Mouse (Mus musculus): ENCODE data around the gene Ier2. TPM values are rescaled to one million over a fixed set of nuclear protein-coding genes. Genes with fewer than 3 reads are reported as not detected.
A peak's percentile ranks its signal among the peaks of the same experiment; 100 is the strongest.
"Not testable (repeated sequence)": the region's sequence is repeated elsewhere in the genome, so short reads cannot be mapped to it uniquely, and the experiment has no call there.

Gene Ier2
- polyA plus RNA-seq, 1 experiment from 2014 or later: 52.3 TPM

DNA sequence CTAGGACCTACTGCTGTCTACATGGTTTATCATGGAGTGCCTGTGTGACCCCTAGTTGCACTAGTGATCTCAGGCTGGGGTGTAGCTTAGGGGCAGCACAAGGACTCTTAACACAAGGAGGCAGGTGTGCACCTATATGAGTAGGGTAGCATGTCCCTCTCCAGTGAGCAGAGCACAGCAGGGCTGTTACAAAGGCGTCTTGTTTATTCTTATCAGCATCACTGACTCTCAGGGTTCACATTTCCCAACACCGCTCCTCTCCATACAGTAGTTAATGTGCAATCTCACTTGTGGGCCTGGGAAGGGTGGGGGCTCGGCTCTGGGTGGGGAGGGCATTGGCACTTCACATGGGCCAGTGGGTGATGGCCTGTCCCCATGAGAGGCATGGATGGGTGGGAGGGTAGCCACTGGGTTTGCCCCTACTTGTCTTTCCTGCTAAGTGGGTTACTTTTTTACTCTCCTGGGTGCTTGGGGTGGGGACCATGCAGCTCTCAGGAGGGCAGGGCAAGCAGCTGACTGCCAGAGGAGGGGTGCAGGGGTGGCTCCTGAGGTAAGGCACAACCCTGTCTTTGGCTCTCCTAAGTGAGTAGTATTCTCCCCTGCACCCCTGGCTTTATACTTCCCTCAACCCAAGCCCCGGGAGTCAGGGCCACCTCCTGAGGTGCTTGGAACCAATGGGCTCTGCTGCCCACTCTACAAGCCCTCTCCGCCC is 7.8 kb upstream of the Ier2 start:
- H3K9me3 ChIP-seq (replicated peaks; ENCODE audit: control insufficient read depth, low read length); H3K9ac ChIP-seq (ENCODE audit: low read depth, low read length); ATAC-seq (replicated peaks; ENCODE audit: insufficient number of reproducible peaks, low FRiP score, low TSS enrichment); H3K4me1 ChIP-seq (ENCODE audit: control insufficient read depth, insufficient read depth, low read length); H3K4me2 ChIP-seq; H3K27ac ChIP-seq (ENCODE audit: low read depth, low read length); H3K27me3 ChIP-seq (ENCODE audit: control insufficient read depth, insufficient read depth, low read length); H3K4me3 ChIP-seq (ENCODE audit: low read depth, low read length): not testable (repeated sequence)
- H3K36me3 ChIP-seq (ENCODE audit: control insufficient read depth, insufficient read depth, low read length): peaks cover 18% of the 10 kb centered on the region
- 74% methylated on average over 5 of the region's 5 CpGs for WGBS (ENCODE audit: insufficient replicate concordance)

DNA sequence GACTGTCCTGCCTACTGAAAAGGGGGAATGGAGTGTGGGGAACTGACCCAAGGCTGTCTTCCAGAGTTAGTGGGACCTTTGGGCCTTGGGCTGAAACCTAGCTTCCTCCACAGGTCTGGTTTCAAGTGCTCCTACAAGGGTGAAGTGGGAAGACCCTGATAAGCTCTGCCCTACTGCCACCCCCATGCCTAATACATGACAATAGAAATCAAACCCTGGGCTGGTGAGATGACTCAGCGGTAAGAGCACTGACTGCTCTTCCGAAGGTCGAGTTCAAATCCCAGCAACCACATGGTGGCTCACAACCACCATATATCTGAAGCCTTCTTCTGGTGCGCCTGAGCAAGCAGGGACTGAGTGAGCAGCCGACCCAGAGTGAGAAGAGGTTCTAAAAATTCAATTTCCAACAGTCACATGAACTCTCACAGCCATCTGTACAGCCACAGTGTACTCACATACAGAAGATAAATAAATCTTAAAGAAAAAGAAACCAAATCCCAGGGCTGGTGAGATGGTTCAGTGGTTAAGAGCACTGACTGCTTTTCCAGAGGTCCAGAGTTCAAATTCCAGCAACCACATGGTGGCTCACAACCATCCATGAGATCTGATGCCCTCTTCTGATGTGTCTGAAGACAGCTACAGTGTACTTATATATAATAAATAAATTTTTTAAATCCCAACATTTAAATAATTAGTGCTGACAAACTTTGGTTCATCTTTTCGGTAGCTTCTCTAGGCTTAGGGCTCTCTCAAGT is 6.3 kb upstream of the Ier2 start:
- Histone ChIP-seq H3K9ac (ENCODE audit: low read depth, low read length) (no peak overlapping the region), H3K9me3 (replicated peaks; ENCODE audit: control insufficient read depth, low read length) (no peaks in the 10 kb centered on the region), H3K27me3 (ENCODE audit: control insufficient read depth, insufficient read depth, low read length) (no peaks in the 10 kb centered on the region), H3K4me3 (ENCODE audit: low read depth, low read length) (no peak overlapping the region), H3K27ac (ENCODE audit: low read depth, low read length) (no peak overlapping the region), H3K4me2 (no peak overlapping the region), H3K4me1 (ENCODE audit: control insufficient read depth, insufficient read depth, low read length) (peaks cover 7% of the 10 kb centered on the region), H3K36me3 (ENCODE audit: control insufficient read depth, insufficient read depth, low read length) (peaks cover 8% of the 10 kb centered on the region)
- WGBS (ENCODE audit: insufficient replicate concordance): 76% methylated on average over 6 of the region's 6 CpGs
- ATAC-seq (replicated peaks; ENCODE audit: insufficient number of reproducible peaks, low FRiP score, low TSS enrichment): no peak

DNA sequence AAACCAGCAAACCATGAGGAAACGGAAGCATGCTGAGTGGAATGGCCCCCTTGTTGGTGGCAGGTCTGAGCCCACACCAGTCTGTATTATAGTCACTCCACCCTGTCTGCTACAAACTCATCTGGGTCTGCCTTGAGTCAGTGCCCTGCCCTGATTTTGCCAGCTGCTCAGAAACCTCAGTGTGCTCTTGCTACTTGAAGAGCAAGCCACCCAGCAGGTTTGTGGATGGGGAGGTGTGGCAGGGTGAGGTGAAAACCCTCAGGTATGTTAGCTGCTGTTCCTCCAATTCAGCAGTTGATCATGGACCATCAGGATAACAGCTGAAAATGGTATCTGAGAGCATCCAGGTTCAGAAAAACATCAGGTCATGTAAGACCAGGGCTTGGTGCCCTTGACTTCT is 5.4 kb upstream of the Ier2 start:
- Histone ChIP-seq H3K27me3 (ENCODE audit: control insufficient read depth, insufficient read depth, low read length) (no peaks in the 10 kb centered on the region), H3K9ac (ENCODE audit: low read depth, low read length) (no peak overlapping the region), H3K4me2 (no peak overlapping the region), H3K9me3 (replicated peaks; ENCODE audit: control insufficient read depth, low read length) (no peaks in the 10 kb centered on the region), H3K36me3 (ENCODE audit: control insufficient read depth, insufficient read depth, low read length) (peaks cover 8% of the 10 kb centered on the region), H3K4me3 (ENCODE audit: low read depth, low read length) (no peak overlapping the region), H3K4me1 (ENCODE audit: control insufficient read depth, insufficient read depth, low read length) (peaks cover 12% of the 10 kb centered on the region), H3K27ac (ENCODE audit: low read depth, low read length) (no peak overlapping the region)
- WGBS (ENCODE audit: insufficient replicate concordance): 71% methylated on average over 1 of the region's 1 CpGs
- no peak for ATAC-seq (replicated peaks; ENCODE audit: insufficient number of reproducible peaks, low FRiP score, low TSS enrichment)

DNA sequence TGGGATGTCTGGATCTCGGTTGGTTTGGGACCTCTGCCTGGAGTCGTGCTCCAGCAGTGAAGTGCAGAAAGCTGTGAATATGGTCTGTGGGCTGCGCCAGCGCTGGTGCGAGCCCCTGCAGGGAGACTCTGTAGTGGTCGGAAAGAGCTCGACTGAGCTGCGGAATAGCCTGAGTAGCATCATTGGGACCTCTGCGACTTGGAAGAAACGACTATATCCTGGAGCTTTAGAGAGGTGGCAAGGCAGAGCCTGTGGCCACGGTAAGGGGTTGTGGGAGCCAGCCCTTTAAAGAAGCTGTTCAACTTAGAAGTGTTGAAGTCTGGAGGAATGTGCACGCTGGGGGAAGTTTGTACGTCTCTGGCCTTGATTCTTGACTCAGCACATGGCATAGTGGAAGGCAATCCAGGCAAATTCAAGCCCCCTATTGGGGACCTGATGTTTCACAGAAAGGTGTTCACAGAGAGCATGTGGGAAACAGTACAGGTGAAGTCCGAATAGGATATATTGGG is 2.8 kb upstream of the Ier2 start:
- H3K36me3 ChIP-seq (ENCODE audit: control insufficient read depth, insufficient read depth, low read length): peaks cover 3% of the 10 kb centered on the region; the same call in 1 of the 2 replicates
- H3K9ac ChIP-seq (ENCODE audit: low read depth, low read length): peak overlapping the region; percentile 89
- peak overlapping the region; percentile 96 for H3K27ac ChIP-seq (ENCODE audit: low read depth, low read length)
- H3K4me1 ChIP-seq (ENCODE audit: control insufficient read depth, insufficient read depth, low read length): peaks cover 17% of the 10 kb centered on the region
- WGBS (ENCODE audit: insufficient replicate concordance): 3% methylated on average over 14 of the region's 14 CpGs
- no peak for ATAC-seq (replicated peaks; ENCODE audit: insufficient number of reproducible peaks, low FRiP score, low TSS enrichment)
- peak overlapping the region; percentile 95 for H3K4me3 ChIP-seq (ENCODE audit: low read depth, low read length)
- no peaks in the 10 kb centered on the region for H3K27me3 ChIP-seq (ENCODE audit: control insufficient read depth, insufficient read depth, low read length)
- H3K9me3 ChIP-seq (replicated peaks; ENCODE audit: control insufficient read depth, low read length): no peaks in the 10 kb centered on the region
- peak overlapping the region; percentile 93 for H3K4me2 ChIP-seq

DNA sequence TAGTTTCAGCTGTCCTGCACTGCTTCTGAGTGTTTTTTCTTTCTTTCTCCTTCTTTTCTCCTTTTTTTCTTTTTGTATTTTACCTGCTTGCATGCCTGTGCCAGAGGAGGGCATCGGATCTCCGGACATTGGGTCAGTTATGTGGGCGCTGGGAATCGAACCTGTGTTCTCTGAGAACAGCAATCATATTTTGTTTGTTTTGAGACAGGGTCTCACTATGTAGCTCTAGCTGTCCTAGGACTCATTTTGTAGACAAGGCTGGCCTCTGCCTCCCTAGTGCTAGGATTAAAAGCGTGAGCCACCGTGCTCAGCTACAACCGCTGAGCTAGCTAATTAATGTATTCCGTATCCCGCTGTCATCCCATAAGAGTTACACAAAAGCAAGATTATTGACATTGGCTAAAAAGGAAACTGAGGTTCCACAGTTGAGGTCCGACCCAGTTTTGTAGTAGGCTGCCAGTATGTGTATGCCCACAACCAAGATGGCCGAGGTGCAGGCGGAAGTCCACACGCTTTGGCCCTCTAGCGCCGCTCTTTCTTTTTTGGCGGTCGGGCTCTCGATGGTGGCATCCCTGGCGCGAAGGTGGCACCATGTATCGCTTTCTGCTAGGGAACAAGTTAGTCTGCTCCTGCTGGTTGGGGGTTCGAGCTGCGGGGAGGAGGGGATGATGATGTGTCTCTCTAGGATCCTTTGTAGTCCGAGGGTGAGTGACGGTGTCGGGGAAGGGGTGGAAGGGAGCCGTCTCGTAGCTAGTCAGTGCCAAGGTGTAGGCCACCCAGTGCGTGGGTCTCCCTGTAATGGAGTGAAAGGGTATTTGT is 2.1 kb upstream of the Ier2 start:
- no peak for ATAC-seq (replicated peaks; ENCODE audit: insufficient number of reproducible peaks, low FRiP score, low TSS enrichment)
- Histone ChIP-seq H3K9me3 (replicated peaks; ENCODE audit: control insufficient read depth, low read length) (no peaks in the 10 kb centered on the region), H3K4me3 (ENCODE audit: low read depth, low read length) (peak overlapping the region; percentile 95), H3K4me2 (peak overlapping the region; percentile 93), H3K27me3 (ENCODE audit: control insufficient read depth, insufficient read depth, low read length) (no peaks in the 10 kb centered on the region), H3K4me1 (ENCODE audit: control insufficient read depth, insufficient read depth, low read length) (peaks cover 22% of the 10 kb centered on the region), H3K36me3 (ENCODE audit: control insufficient read depth, insufficient read depth, low read length) (no peaks in the 10 kb centered on the region; the same call in 1 of the 2 replicates), H3K9ac (ENCODE audit: low read depth, low read length) (peak overlapping the region; percentile 89), H3K27ac (ENCODE audit: low read depth, low read length) (peak overlapping the region; percentile 96)
- under 1% methylated on average over 29 of the region's 29 CpGs for WGBS (ENCODE audit: insufficient replicate concordance)

DNA sequence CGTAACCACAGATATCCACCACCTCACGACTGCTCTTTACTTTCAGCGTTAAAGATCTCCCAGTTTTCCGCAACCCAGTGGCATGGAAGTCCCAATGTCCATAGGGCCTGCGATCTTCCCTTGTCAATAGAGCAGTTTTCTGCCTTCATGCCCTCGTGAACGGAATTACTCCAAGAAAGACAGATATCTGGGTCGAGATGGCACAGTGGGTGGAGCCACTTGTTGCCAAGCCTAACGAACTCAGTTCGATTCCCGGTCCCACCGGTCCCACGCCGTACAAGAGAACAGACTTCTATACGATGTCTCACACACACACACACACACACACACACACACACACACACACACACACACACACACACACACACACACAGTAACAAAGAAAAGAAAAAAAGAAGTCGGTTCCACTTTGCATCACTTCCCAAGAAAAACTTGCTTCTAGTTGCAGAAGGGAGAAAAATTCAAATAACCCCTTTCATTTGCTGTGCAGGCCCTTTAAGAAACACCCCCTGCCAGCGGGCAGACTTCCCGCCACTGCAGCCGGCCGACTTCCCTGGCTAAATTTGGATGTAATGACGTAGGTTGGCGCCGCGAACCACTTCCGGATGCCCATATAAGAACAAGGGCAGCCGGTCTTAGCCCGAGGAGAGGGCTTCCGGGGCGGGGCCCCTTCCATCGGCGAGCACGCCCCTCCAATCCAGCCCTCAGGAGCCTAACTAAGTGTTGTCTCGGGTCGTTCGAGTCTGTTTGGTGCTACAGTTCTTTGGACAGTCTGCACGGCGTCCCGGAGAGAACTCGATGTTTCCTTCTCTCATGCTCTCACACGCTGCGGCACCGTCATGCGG is 1.1 kb upstream of the Ier2 start:
- no peaks in the 10 kb centered on the region for H3K36me3 ChIP-seq (ENCODE audit: control insufficient read depth, insufficient read depth, low read length)
- peak overlapping the region; percentile 95 for H3K4me3 ChIP-seq (ENCODE audit: low read depth, low read length)
- H3K4me1 ChIP-seq (ENCODE audit: control insufficient read depth, insufficient read depth, low read length): peaks cover 32% of the 10 kb centered on the region
- H3K9ac ChIP-seq (ENCODE audit: low read depth, low read length): peak overlapping the region; percentile 89
- ATAC-seq (replicated peaks; ENCODE audit: insufficient number of reproducible peaks, low FRiP score, low TSS enrichment): peak; percentile 83
- WGBS (ENCODE audit: insufficient replicate concordance): 2% methylated on average over 43 of the region's 43 CpGs
- no peaks in the 10 kb centered on the region for H3K27me3 ChIP-seq (ENCODE audit: control insufficient read depth, insufficient read depth, low read length)
- H3K4me2 ChIP-seq: peak overlapping the region; percentile 93
- no peaks in the 10 kb centered on the region for H3K9me3 ChIP-seq (replicated peaks; ENCODE audit: control insufficient read depth, low read length)
- peak overlapping the region; percentile 96 for H3K27ac ChIP-seq (ENCODE audit: low read depth, low read length)

DNA sequence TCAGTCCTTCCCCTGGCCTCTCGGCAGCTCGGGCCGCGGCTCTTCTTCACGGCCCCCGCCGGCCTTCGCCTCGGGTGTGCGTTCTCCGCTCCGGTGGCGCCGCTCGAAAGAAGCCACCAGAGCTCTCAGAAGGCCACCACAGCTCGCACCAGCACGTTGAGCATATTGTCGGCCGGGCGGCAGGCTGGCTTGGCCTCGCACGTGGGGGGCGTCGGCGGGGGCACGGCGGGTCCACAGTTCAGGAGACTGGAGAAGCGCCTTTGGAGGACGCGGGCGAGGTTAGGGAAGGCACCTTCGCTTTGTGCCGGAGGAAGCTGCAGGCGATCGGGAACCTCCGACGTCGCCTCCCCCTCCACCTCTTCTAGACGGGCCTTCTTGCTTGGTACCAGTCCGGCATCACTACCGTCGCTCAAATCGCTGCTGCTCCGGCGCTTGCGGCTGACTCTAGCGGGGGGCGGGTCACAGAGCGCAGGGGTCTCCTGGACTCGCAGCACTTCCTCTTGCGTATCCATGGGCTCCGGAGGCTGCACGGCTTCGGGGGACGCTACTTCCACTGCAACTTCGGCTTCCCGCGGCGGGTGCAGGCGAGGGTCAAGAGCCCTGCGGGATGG is 586 bp downstream of the Ier2 start:
- H3K36me3 ChIP-seq (ENCODE audit: control insufficient read depth, insufficient read depth, low read length): no peaks in the 10 kb centered on the region
- H3K27ac ChIP-seq (ENCODE audit: low read depth, low read length): peak overlapping the region; percentile 96
- peak overlapping the region; percentile 93 for H3K4me2 ChIP-seq
- peak overlapping the region; percentile 98 for H3K9ac ChIP-seq (ENCODE audit: low read depth, low read length)
- ATAC-seq (replicated peaks; ENCODE audit: insufficient number of reproducible peaks, low FRiP score, low TSS enrichment): 0 out of 2 replicates have a peak, but pooled peaks have one; percentile 3
- H3K4me1 ChIP-seq (ENCODE audit: control insufficient read depth, insufficient read depth, low read length): peaks cover 40% of the 10 kb centered on the region
- H3K9me3 ChIP-seq (replicated peaks; ENCODE audit: control insufficient read depth, low read length): no peaks in the 10 kb centered on the region
- under 1% methylated on average over 60 of the region's 61 CpGs for WGBS (ENCODE audit: insufficient replicate concordance)
- H3K4me3 ChIP-seq (ENCODE audit: low read depth, low read length): peak overlapping the region; percentile 95
- no peaks in the 10 kb centered on the region for H3K27me3 ChIP-seq (ENCODE audit: control insufficient read depth, insufficient read depth, low read length)
